Mouse (Mus musculus) embryonic facial prominence, embryonic 11.5 days (tissue): ENCODE measurements around the gene Neurog1. TPM values are rescaled to one million over a fixed set of nuclear protein-coding genes. Genes with fewer than 3 reads are reported as not detected.

ENCODE experiments used
- ATAC-seq: fragments of 200-750 bp; cut with Nextera tagmentation; replicated peaks from 2 replicates; pipeline ENCODE4 v1.8.0; 2017; ENCODE audit warnings: low read depth; ENCODE audit not compliant: insufficient number of reproducible peaks, low FRiP score, low TSS enrichment
- DNase-seq: peaks from one replicate; pipeline ENCODE4 v3.0.0-alpha.2; 2015; ENCODE audit warnings: low spot score
- H3K27ac ChIP-seq: fragments of 300-500 bp; sonication (generic); replicated peaks from 2 replicates; pipeline ENCODE4 v1.5.1; 2014; ENCODE audit warnings: mild to moderate bottlenecking, low read depth, low read length, control low read depth
- H3K27me3 ChIP-seq: fragments of 300-500 bp; sonication (generic); 2 replicates; pipeline ENCODE4 v1.6.1; 2014; ENCODE audit warnings: mild to moderate bottlenecking, low read length, moderate library complexity, mixed read lengths; ENCODE audit not compliant: control insufficient read depth, insufficient read depth
- H3K36me3 ChIP-seq: fragments of 300-500 bp; sonication (generic); replicated peaks from 2 replicates; pipeline ENCODE4 v1.6.1; 2014; ENCODE audit warnings: low read depth, mild to moderate bottlenecking, low read length, moderate library complexity, mixed read lengths; ENCODE audit not compliant: control insufficient read depth, insufficient read depth
- H3K4me1 ChIP-seq: fragments of 300-500 bp; sonication (generic); 2 replicates; pipeline ENCODE4 v1.6.1; 2014; ENCODE audit warnings: low read length, mixed read lengths; ENCODE audit not compliant: control insufficient read depth, insufficient read depth
- H3K4me2 ChIP-seq: fragments of 300-500 bp; sonication (generic); 2 replicates; pipeline ENCODE4 v1.6.1; 2014; ENCODE audit warnings: low read depth, mild to moderate bottlenecking, control low read depth, low read length, moderate library complexity
- H3K4me3 ChIP-seq: fragments of 300-500 bp; sonication (generic); 2 replicates; pipeline ENCODE4 v1.5.1; 2014; ENCODE audit warnings: low read depth, low read length, control low read depth
- H3K9ac ChIP-seq: fragments of 300-500 bp; sonication (generic); replicated peaks from 2 replicates; pipeline ENCODE4 v1.6.1; 2014; ENCODE audit warnings: mild to moderate bottlenecking, control low read depth, low read length
- H3K9me3 ChIP-seq: fragments of 300-500 bp; sonication (generic); replicated peaks from 2 replicates; pipeline ENCODE4 v1.6.1; 2016; ENCODE audit warnings: mild to moderate bottlenecking, low read length, inconsistent platforms, mixed read lengths; ENCODE audit not compliant: control insufficient read depth
- WGBS: fragments of 180-500 bp; shearing (Covaris S2); extraction: QIAGEN DNeasy Blood & Tissue Kit; methylation state at CpG from one replicate; pipeline ENCODE4 v1.1.7; 2014; 5-methylcytosine and 5-hydroxymethylcytosine counted together
- polyA plus RNA-seq: library from polyadenylated mRNA; unstranded; fragments of >200 nt; fragmentation: Nextera tagmentation; extraction: Ambion mirVana; gene quantifications from 2 replicates; pipeline ENCODE4 v1.2.1, GENCODE M21; 2014

Gene Neurog1
- polyA plus RNA-seq, 1 experiment from 2014 or later = 8.6 TPM

DNA sequence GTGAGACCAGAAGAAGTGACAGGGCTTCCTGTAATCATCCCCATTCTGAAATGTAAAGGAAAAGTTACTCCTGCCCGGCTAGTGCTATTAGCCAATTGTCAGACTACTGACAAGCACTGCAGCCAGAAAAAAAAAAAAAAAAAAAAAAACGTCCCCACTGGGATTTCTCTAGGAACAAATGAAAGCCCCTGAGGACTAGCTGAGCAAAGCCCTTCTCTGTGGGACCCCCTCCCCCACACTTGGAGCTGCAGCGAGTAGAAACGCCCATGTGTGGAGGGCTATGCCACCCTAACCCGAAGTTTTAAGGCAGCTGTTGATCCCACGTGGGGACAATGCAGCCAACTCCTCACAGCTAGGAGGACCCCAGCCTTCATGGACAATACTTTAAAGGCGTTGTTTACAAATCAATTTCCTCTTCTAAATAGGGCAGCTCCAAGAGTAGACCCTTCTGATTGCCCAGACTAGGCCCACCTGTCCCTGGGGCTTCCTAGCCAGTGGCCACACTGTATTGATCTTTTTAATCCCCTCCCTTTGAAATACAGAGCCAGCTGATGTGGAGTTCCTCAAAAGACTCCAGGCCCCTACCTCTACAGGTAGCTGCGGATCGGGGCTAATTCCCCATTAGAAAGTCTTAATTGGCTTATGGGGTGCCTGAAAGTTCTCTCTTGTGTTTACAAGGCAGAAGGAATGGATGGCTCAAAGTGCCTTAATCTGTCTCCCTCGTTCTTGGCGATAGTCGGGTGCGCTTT lies 2.2 kb downstream of the Neurog1 start:
- 1% methylated on average over 13 of the region's 13 CpGs for WGBS
- H3K36me3 ChIP-seq = no peaks in the 10 kb centered on the region
- peaks cover 79% of the 10 kb centered on the region for H3K27me3 ChIP-seq
- DNase-seq (no peak), ATAC-seq (no peak)
- no peak overlapping the region for H3K27ac ChIP-seq
- no peak overlapping the region for H3K4me3 ChIP-seq
- no peak overlapping the region for H3K9ac ChIP-seq
- no peaks in the 10 kb centered on the region; the same call in 1 of the 2 replicates for H3K4me1 ChIP-seq
- no peak overlapping the region for H3K4me2 ChIP-seq
- H3K9me3 ChIP-seq = no peaks in the 10 kb centered on the region

DNA sequence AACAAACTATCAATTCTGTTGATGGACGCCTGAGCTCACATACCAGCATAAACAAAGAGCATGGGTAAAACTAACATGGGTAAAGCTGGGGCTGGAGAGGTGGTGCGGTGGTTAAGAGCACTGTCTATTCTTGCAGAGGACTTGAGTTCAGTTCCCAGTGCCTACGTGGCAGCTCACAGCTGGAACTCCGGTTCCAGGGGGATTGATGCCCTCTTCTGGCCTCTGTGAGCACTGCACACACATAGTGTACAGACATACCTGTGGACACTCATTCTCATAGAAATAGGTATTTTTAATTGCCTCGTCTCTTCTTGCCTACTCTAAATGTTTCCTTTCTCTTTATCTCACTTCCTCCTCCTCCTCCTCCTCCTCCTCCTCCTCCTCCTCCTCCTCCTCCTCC lies 8.9 kb downstream of the Neurog1 start:
- H3K27ac ChIP-seq = no peak overlapping the region
- peaks cover 14% of the 10 kb centered on the region for H3K27me3 ChIP-seq
- no peaks in the 10 kb centered on the region for H3K9me3 ChIP-seq
- H3K4me1 ChIP-seq = no peaks in the 10 kb centered on the region
- 88% methylated on average over 5 of the region's 5 CpGs for WGBS
- DNase-seq = no peak
- no peak overlapping the region for H3K4me3 ChIP-seq
- no peak for ATAC-seq
- no peak overlapping the region for H3K4me2 ChIP-seq
- no peaks in the 10 kb centered on the region for H3K36me3 ChIP-seq
- H3K9ac ChIP-seq = no peak overlapping the region

DNA sequence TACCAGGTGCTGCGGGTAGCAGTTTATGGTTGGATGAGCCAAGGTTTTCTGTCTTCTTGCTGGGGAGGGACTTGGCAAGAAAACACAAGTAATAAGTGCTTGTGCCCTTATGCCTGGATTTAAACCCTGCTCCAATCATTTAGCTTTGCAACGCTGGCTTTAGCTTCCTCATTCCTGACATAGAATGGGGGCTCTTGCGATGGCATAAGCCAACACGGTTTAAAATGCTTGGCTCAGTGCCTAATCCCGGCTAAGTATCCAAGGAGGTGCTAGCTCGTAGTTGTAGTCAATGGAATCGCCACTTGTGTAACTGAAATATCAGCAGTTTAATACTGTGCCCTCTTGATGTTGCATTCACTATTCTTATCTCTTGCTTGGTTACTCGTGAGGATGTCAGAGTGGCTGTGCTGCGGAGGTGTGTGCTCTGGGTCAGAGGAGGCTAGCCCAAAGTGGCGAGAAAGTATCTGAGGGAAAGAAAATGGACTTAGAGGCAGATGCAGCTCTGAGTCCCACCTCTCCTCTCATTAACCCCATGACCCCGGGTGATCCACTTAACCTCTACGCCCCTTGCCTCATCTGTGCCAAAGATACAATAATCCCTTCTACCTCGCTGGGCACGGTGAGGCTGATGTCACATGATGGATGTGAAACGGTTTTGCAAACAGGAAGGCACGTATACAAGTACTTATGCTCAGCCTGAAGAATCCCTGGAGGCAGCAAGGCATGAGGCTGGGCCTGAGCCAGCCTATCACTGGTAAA lies 11.8 kb downstream of the Neurog1 start:
- no peak for DNase-seq
- Histone ChIP-seq H3K27ac (no peak overlapping the region), H3K36me3 (no peaks in the 10 kb centered on the region), H3K27me3 (0 out of 2 replicates have a peak, but pooled peaks cover 4% of the 10 kb centered on the region), H3K4me2 (no peak overlapping the region), H3K4me1 (no peaks in the 10 kb centered on the region), H3K4me3 (no peak overlapping the region), H3K9ac (no peak overlapping the region), H3K9me3 (no peaks in the 10 kb centered on the region)
- 52% methylated on average over 16 of the region's 16 CpGs for WGBS
- no peak for ATAC-seq

DNA sequence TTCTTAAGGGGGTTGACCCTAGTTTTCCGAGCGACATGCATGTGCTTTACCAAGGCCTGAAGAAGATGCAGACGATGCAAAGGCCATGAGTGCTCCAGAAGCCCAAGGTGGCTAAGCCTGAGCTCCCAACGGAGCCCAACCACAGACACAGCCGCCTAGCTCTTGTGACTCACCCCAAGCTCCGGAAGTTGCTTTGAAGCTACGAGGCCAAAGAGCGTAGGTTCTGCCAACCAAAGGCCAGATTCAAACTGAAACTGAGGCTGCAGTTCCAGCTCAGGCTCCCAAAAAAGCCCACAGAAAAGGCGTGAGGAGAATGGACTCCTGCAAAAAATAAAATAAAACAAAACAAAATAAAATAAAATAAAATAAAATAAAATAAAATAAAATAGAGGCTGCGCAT lies 14.1 kb downstream of the Neurog1 start:
- no peak overlapping the region for H3K4me2 ChIP-seq
- no peaks in the 10 kb centered on the region for H3K9me3 ChIP-seq
- H3K27me3 ChIP-seq = 0 out of 2 replicates have a peak, but pooled peaks cover 4% of the 10 kb centered on the region
- DNase-seq = no peak
- H3K4me1 ChIP-seq = no peaks in the 10 kb centered on the region
- no peak overlapping the region for H3K9ac ChIP-seq
- no peak for ATAC-seq
- H3K36me3 ChIP-seq = no peaks in the 10 kb centered on the region
- H3K27ac ChIP-seq = no peak overlapping the region
- 77% methylated on average over 10 of the region's 10 CpGs for WGBS
- H3K4me3 ChIP-seq = no peak overlapping the region

DNA sequence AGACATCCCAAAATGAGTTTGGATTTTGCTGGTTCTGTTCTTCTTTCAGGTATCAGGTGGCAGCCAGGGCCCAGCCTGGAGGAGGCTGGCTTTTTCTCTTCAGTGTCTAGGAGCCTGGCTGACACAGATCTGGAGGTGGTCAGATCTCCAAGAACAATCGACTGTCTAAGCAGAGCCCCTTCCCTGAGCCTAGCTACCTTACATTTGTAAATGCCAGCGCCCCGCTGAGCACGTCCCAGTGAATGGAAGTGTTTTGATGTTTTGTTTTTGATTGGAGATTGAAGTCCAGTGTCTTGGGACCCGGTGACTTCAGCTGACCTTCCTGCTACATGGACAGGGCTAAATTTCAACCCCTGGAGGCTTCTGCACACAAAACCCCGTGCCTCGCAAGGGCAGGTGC lies 15.8 kb downstream of the Neurog1 start:
- ATAC-seq (no peak), DNase-seq (no peak)
- WGBS = 3% methylated on average over 7 of the region's 7 CpGs
- H3K4me2 ChIP-seq = no peak overlapping the region
- H3K36me3 ChIP-seq = no peaks in the 10 kb centered on the region
- no peak overlapping the region for H3K27ac ChIP-seq
- no peak overlapping the region for H3K9ac ChIP-seq
- no peaks in the 10 kb centered on the region for H3K4me1 ChIP-seq
- no peaks in the 10 kb centered on the region for H3K9me3 ChIP-seq
- no peak overlapping the region for H3K4me3 ChIP-seq
- H3K27me3 ChIP-seq = 0 out of 2 replicates have a peak, but pooled peaks cover 4% of the 10 kb centered on the region

DNA sequence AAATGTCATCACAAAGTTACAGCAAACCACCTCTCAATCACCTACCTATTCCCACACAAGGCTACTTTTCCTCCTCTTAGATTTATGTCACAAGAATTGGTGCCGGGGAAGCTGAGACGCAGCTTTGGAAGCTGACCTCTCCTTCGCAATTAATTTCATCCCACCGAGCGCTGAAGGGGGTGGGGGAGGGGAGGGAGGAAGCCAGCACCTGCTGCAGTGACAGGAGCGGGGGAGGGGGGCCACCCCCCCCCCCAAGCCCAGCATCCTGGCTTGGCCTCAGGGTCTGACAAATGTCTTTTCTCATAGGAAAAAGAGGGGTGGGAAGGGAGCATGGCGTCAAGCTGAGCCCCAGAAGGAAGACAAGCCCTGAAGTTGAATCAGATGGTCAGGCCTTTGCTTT lies 23.2 kb downstream of the Neurog1 start:
- no peak for ATAC-seq
- Histone ChIP-seq H3K9me3 (no peaks in the 10 kb centered on the region), H3K27ac (no peak overlapping the region), H3K4me3 (no peak overlapping the region), H3K36me3 (no peaks in the 10 kb centered on the region), H3K4me2 (no peak overlapping the region), H3K9ac (no peak overlapping the region), H3K4me1 (peaks cover 5% of the 10 kb centered on the region), H3K27me3 (peaks cover 5% of the 10 kb centered on the region)
- 2% methylated on average over 6 of the region's 7 CpGs for WGBS
- DNase-seq = no peak

DNA sequence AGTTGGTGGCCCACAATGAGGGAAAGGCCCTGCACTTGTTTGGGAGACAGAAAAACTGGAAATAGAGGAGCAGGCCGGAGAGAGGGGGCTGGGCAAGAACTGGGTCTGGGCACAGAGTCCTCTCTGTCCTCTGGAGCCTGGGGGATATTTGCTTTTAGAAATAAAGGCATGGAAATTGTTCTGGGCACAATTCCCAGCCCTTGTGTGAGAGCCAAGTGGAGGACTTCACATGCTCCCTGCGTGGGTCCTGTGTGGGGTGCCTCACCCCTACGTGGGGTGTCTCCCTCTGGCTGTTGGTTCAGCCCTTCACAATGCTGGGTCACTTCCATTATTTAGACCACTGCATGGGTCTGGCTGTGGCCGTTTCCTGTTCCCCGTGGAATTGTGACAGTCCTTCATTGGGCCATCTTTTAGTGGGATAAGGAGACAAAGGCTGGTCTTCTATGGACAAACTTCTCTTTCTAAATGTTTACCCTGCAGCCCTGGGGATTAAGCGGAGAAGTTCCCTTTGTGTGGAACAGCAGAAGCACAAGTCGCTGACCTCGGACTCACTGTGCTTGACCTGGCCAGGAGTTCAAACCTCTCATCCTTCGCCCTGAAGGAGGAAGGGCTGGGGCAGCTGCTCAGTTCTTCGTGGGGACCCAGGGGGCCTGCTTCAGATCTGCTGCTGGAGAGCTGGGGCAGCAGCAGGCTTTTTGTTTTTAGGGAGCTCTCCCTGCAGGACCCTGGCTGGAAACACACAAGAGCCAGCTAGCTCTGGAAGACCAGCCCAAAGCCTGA lies 25.6 kb downstream of the Neurog1 start:
- Histone ChIP-seq H3K4me3 (no peak overlapping the region), H3K9ac (no peak overlapping the region), H3K27ac (no peak overlapping the region), H3K9me3 (no peaks in the 10 kb centered on the region), H3K36me3 (no peaks in the 10 kb centered on the region), H3K4me1 (peaks cover 5% of the 10 kb centered on the region), H3K27me3 (peaks cover 24% of the 10 kb centered on the region), H3K4me2 (no peak overlapping the region)
- no peak for ATAC-seq
- 13% methylated on average over 10 of the region's 10 CpGs for WGBS
- DNase-seq = no peak
